Mouse (Mus musculus) adrenal gland, postnatal 10 days (tissue): ENCODE measurements around the gene Prss22. TPM values are rescaled to one million over a fixed set of nuclear protein-coding genes. Genes with fewer than 3 reads are reported as not detected.
"Not testable (repeated sequence)": the region's sequence is repeated elsewhere in the genome, so short reads cannot be mapped to it uniquely, and the experiment has no call there.

Experiments
- DNase-seq: peaks from one replicate; pipeline ENCODE4 v3.0.0; 2021; ENCODE audit warnings: mixed read lengths
- total RNA-seq, 2 experiments: library from RNA; stranded (reverse); gene quantifications; 2 replicates each; pipeline ENCODE4 v1.2.3; 2021

The Prss22 gene
- total RNA-seq, 2 experiments from 2014 or later: not detected

DNA sequence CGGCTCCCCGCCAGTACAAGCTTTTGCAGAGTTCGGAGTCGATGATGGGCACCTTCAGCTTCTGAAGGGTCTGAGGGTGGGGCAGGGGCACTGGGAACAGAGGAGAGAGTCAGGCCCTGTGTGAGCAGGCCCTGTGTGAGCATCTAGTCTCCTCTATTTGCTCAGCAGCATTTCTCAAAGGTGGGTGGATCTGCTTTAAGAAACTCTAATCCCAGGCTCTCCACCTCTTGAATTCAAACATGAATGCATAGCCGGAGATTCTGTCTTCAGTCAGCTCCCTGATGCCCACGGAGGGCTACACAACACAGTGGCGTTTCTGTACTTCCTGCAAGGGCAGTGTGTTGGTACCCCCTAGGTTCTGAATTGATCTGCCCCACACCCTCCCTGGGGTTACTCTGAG, 3.2 kb downstream of the Prss22 start:
- no peak for DNase-seq

DNA sequence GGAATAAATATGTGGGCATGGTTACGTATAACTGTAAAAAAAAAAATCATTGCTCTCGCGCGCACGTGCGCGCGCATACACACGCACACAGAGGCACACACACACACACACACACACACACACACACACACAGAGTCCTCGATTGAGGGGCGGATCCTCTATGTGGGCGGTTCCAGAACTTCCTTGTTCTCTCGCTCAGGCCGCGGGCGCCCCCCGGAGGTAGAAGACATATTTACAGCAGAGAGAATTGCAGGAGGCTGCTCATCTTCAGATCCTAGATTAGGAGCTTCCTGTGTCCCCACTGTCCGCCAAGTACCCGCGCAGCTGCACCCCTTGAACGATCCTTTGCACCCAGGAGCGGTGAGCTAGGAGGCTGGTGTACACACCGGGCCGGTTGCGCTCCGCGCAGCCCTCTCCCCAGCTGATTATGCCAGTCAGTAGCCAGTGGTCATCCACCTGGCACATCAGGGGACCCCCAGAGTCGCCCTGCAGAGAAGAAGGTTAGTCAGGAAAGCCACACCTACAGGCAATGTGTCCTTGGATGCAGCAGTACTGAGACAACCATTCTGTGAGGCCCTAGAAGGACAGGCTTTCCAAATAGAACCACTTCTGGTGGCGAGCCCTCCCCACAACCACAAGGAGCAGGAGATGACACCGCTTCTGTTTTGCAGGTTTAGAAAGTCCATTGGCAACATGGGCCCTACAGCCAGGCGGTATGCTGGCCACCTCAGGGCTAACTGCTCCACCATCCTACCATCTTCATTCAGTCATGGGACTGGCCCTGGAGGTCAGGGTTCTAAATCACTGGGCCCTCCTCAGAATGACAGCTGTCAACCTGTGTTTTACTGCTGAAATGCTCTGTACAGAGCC, 4.1 kb downstream of the Prss22 start:
- peak; percentile 97 for DNase-seq

DNA sequence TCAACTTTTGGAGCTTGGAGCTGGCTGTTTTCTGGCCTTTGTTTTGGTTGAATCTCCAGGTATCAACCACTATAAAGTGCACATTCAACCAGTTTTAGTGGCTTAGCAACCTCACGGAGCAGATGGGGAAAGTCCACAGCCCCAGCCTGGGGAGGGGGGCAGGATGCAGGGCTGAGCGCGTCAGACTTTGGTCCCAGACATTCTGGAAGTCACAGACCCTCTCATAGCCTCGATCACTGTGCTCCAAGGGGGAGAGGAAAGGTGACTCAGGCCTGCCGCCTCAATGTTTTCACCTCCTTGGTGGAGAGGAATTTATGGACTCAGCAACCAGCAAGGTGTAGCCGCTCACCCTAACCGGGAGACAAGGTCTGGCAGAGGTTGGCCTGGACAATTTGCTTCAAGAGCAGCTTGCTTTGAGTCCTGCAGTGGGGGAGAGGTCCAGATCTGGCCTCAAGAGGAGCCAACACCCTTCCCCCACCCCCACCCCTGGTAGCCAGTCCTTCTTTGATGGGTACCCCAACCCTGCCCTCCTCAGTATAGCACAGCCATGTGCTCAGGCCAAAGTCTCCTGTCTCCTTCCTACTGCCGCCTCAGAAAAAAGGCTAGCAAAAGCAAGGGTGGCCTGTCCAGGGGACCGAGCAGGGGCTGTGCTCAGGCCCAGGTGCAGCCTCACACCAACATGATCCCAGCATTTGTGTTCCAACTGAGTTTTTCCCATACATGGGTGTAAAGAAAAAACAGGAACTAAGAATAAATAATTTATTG, 4.9 kb downstream of the Prss22 start:
- no peak for DNase-seq

DNA sequence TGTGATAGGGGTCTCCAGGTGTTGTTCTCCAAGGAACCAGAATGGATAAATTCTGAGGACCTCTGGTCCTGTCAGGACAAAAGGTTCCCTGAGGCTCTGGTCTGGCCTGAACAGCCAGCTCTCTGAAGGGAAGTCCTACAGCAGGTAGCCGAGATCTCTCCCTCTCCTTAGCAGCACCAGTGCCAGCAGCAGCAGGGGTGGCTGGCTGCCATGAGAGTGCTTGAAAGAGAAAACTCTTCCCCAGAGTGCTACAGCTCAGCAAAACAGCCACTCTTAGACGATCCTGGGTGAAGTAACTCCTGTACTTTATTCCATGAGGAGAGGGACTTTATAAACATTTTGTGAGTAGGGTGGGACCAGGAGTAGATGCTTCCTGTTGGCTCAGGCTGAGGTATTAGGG, 8.1 kb downstream of the Prss22 start:
- DNase-seq: peak; percentile 37

- DNase-seq: peak; percentile 29
These were observed 12.9 kb downstream of the Prss22 start for GRCm38 (mm10) chr17:23984989-23985388.

DNA sequence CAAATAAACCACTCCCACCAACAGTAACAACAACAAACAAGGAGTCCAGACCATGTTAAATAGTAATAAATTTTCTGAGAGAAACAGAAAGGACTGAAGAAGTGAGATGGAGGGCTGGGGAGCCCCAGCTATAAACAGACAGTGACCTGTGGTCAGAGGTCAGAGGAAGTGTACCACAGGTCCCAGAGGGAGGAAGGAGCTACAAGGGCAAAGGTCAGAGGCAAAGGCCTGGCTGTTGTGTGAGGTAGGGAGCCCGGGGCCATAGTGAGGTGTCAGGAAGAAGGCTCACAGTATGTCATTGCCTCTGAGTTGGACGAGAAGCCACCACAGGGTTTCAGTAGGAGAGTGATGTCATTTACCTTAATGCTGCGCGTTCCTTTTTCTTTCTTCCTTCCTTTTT, 15.0 kb downstream of the Prss22 start:
- DNase-seq: no peak

GRCm38 (mm10) chr17:23980297-23980909, 17.5 kb downstream of the Prss22 start, which contains the start of gene Prss30:
TSS of gene Prss30 (minus strand) at chr17:23980566.
- DNase-seq: no peak

- DNase-seq: no peak
These were observed 18.4 kb downstream of the Prss22 start for GRCm38 (mm10) chr17:23979471-23979870.

DNA sequence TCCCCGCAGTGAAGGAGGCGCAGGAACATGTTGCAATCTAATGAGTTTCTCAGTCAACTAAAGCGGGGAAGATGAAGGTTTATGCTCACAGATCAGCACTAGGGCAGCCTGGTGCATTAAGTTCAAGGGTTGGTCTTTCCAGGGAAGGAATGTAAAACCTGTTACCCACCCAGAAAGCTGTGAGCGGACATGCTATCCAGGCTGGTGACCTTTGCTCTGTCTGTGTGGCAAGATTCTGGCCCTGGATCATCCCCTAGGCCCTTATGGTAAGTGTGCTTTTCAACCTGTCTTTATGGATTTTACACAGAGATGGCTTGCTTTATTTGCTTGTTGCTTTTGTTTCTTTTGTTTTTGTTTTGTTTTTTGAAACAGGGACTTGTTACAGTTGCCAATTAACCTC, 21.2 kb downstream of the Prss22 start:
- no peak for DNase-seq

DNA sequence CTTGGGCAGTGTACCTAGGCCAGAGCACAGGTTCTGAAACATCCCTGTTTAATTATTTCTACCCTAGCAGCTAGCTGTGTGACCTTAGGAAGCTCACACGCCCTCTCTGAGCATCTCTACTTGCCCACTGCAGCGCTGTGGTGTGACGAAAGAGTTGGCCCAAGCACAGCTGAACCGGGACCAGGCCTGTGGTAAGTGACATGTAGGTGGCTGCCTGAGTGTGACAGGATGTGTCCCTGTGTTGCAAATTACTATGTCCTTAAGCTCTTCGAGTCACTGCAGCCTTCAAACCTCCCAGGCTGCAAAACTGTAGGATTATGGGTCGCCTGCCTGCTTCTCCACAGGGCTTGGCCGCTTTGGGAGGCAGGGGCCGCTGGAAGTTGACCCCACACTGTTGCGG, 26.6 kb downstream of the Prss22 start:
- no peak for DNase-seq

- peak; percentile 84 for DNase-seq
These were observed 28.7 kb downstream of the Prss22 start for GRCm38 (mm10) chr17:23969231-23969630.

- no peak for DNase-seq
These were observed 29.1 kb downstream of the Prss22 start for GRCm38 (mm10) chr17:23968780-23969179.

DNA sequence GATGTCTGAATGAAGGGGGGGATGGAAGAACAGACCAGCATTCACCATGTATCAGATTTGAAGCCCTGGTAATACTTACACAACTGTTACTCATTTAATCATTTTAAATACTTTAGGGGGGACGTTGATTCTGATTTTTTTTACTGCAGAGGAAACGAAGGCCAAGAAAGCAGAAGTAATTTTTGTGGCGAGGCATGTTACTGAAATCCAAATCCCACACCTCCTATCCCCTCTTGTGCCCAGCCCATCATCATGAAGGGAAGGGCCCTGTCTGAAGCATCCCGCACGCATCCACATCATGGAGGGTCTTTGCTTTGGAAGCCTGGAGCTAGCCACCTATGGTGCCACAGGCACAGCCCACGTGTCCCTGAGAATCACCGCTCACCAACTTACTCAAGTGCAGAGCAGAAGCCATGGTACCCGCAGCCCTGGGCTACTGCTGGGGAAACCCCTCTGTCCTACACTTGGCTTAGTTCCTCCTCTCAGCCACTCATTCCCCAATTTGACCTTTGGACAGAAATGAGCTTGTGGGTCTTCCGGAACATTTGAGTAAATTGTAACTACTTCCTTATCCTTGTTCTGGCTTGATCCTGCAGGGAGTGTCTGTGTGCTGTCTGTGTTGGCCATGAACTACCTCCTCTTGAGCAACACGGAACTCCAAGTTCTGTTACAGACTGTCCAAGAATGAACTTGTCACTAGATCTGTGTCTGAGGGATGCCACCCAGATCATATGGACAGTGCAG, 31.1 kb downstream of the Prss22 start:
- no peak for DNase-seq

GRCm38 (mm10) chr17:23965805-23966425, 32.0 kb downstream of the Prss22 start:
- DNase-seq: no peak

DNA sequence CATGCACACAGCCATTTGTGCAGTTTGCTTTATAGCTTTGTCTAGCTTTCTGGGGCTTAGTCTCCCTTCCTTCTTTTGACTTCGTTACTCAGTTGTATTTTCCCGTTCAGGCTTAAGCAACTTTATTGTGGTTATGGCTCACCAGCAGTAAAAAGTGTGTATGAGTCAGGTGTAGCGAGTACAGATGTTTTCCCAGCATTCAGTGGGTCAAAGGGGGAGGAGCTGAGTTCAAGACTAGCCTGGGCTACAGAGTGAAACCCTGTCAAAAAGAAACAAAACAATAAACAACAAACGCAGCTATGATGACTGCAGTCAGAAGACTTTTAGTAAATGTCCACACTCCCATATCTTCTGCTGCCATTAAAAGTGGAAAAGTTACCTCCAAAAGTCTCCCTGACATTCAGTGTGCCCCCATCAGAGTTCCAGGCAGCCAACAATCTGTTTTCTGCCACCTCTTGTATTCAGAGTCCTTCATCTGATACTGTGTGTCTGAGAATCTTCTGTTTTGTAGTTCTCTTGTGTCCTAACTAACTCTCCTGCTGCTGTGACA, 36.3 kb downstream of the Prss22 start:
- DNase-seq: no peak

DNA sequence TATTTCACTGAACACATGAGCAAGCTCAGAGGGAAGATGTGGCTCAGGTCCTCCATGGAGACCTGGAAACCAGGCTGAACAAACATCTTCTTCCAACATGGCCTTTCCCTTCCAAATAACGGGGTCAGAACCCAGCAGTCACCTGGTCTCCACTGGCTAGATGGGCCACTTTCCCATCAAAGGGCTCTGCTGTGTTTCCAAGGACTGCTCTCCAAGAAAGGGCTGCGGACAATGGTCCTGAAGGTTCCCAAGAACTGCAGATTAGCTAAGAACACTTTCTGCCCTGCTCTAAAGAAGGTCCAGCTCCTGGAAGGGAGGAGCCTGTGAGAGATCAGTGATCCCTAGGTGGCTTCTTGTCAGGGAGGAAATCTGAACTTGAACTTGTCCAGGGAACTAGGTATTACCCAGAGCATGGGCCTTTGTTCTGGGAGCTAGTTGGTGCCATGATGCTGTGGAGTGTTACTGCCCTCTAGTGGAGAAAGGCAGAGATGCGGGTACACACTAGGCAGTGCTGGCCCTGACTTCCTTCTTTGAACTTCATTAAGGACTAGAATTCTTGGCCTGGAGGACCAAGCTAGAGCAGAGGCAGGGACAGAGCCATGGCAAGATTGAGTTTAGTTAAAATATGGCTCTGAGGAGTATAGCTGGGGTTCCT, 37.7 kb downstream of the Prss22 start:
- peak; percentile 84 for DNase-seq

DNA sequence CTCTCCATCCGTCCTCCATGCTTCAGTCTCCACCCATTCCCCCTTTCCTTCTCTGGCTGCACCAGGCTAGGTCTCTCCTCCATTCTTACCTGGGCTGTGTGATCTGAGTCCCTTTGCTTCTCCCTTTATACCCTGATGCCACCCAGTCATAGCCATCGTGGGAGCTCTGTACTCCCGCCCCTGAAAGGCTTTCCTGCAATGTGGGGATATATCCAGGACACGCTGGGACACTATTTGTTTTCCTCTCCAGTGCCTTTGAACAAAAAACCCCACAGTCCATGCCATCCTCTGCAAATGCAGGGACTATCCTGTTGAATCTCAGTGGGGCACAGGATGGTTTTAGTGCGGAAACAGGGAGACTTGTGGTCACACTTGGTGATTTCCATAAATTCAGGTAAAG, 42.7 kb downstream of the Prss22 start, which contains the start of gene Sbpl:
Gene Sbpl, minus strand, starts transcription at position 101 of the 400 bp plus-strand sequence.
- DNase-seq: no peak

DNA sequence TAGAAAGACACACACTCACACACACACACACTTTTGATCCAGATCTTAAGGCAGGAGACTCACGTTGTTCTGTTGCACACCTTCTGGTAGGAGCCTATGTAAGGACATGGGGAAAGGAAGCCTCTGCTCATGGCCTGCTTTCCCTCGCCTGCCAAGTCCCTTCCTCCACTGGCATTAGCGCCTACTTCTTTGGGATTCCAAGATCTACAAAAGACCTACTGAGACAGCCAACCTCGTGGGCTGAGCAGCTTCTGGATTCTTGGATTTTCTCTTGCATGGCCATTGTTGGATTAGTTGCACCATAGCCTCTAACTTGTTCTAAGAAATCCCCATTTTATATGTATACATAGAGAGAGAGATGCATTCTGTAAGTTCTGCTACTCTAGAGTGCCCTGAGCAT, 47.1 kb downstream of the Prss22 start:
- DNase-seq: not testable (repeated sequence)

DNA sequence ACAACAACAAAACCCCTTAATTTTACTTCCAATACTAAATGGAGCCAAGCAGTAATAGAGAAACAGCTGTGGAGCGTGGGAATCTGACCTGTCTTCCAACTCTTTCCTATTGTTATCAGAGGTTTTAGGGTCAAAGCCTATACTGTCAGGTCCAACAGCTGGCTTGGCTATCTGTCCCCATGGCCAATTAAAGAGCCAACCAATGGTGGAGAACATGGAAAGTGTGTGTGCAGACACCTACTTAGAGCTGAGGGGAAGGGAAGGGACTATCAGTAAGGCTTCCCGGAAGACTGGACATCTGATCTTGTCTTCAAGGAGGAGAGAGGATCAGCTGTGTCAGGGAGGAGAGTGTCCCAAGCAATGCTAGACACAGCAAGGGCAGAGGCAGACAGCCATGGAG, 48.8 kb downstream of the Prss22 start:
- DNase-seq: no peak

GRCm38 (mm10) chr17:23947486-23947885, 50.4 kb downstream of the Prss22 start:
- DNase-seq: not testable (repeated sequence)
